Mouse (Mus musculus) ovary, postnatal 36 days (tissue): Measurements from ENCODE around the gene E130116L18Rik.
"Not testable (repeated sequence)": the region's sequence is repeated elsewhere in the genome, so short reads cannot be mapped to it uniquely, and the experiment has no call there.

ENCODE experiments used
- DNase-seq: peaks from one replicate; pipeline ENCODE4 v3.0.0; 2022; ENCODE audit warnings: low spot score, mixed read lengths

E130116L18Rik gene

GRCm38 (mm10) chr5:25181004-25181531, 41.9 kb downstream of the E130116L18Rik start, which contains the start of gene Galntl5:
Gene Galntl5, plus strand, starts transcription at chr5:25181460.
- no peak for DNase-seq

- DNase-seq = no peak
Measured at GRCm38 (mm10) chr5:25179936-25180488, 42.9 kb downstream of the E130116L18Rik start.

- DNase-seq = no peak
Measured at GRCm38 (mm10) chr5:25179284-25179683, 43.7 kb downstream of the E130116L18Rik start.

GRCm38 (mm10) chr5:25178543-25178942, 44.4 kb downstream of the E130116L18Rik start:
- DNase-seq = not testable (repeated sequence)

DNA sequence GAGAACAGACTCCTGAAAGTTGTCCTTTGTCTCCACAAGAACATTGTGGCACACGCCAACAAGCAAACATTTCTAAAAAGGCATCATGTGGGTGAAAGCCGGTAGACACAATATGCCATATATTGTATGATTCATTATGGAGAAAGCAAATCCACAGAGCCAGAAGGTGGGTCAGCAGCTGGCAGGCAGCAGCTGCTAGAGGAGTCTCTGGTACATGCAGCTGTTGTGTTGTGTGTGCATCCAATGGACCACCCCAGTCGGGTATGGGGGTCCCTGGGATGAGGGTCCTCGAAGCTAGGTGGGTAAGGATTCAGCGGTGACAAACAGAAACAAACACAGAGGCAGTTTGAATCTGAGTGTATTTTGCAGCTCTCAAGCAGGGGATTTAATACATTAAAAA, 45.0 kb downstream of the E130116L18Rik start:
- DNase-seq = not testable (repeated sequence)
